Mouse (Mus musculus): ENCODE data around the gene Slc38a10. TPM values are rescaled to one million over a fixed set of nuclear protein-coding genes. Genes with fewer than 3 reads are reported as not detected.

Slc38a10 gene
- polyA plus RNA-seq (2014; fragmentation: Illumina TruSeq; extraction: RNeasy Lipid Tissue Mini Kit (QIAGEN cat#74804); ENCODE audit: low read depth, low replicate concordance): 3.6 TPM

GRCm38 (mm10) chr11:120151113-120151494 lies at the start of gene Slc38a10:
TSS of gene Slc38a10 (minus strand) at chr11:120151346.

GRCm38 (mm10) chr11:120098588-120099511 lies 52.3 kb downstream of the Slc38a10 start, which contains the start of the genes Tepsin and Ndufaf8:
TSS of gene Tepsin (minus strand) at chr11:120098731.
TSS of gene Ndufaf8 (plus strand) at chr11:120098928.

DNA sequence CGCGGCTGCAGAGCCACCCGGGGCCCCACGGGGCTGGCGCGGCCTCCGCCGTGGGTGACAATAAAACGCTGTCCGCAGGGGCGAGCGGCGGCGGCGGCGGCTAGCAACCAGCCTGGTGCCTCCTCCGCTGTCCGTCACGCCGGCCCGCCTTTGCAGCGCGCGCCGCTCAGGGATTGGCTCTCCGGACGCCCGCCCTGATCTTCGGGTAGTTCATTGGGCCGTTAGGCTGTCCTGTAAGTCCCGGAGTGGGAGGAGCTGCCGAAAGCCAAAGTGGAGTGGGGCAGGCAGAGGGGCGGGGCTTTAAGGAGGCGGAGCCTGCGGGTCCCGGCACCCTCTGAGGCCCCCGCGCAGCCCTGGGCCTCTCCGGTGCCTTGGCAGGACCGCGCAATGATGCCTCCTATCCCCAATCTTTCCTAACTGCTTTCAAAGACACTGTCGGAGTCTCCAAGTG lies 64.4 kb downstream of the Slc38a10 start, which contains the start of gene Cep131:
Cep131 (minus strand) TSS at position 126 of the 451 bp plus-strand sequence.

Other genes with a start within 250 kb of the Slc38a10 start
- 0.76 TPM for gene Chmp6, start 237.9 kb downstream of the Slc38a10 start, polyA plus RNA-seq (2014; fragmentation: Illumina TruSeq; extraction: RNeasy Lipid Tissue Mini Kit (QIAGEN cat#74804); ENCODE audit: low read depth, low replicate concordance)
- 1.5 TPM for gene Baiap2, start 208.6 kb downstream of the Slc38a10 start, polyA plus RNA-seq (2014; fragmentation: Illumina TruSeq; extraction: RNeasy Lipid Tissue Mini Kit (QIAGEN cat#74804); ENCODE audit: low read depth, low replicate concordance)
- 0.87 TPM for gene Aatk, start 104.2 kb downstream of the Slc38a10 start, polyA plus RNA-seq (2014; fragmentation: Illumina TruSeq; extraction: RNeasy Lipid Tissue Mini Kit (QIAGEN cat#74804); ENCODE audit: low read depth, low replicate concordance)
- gene Cep131, start 64.5 kb downstream of the Slc38a10 start, polyA plus RNA-seq (2014; fragmentation: Illumina TruSeq; extraction: RNeasy Lipid Tissue Mini Kit (QIAGEN cat#74804); ENCODE audit: low read depth, low replicate concordance): 5.1 TPM
- gene Tepsin, start 52.6 kb downstream of the Slc38a10 start, polyA plus RNA-seq (2014; fragmentation: Illumina TruSeq; extraction: RNeasy Lipid Tissue Mini Kit (QIAGEN cat#74804); ENCODE audit: low read depth, low replicate concordance): 0.47 TPM
- gene Ndufaf8, start 52.4 kb downstream of the Slc38a10 start, polyA plus RNA-seq (2014; fragmentation: Illumina TruSeq; extraction: RNeasy Lipid Tissue Mini Kit (QIAGEN cat#74804); ENCODE audit: low read depth, low replicate concordance): 2.3 TPM
- 1.7 TPM for gene Bahcc1, start 81.6 kb upstream of the Slc38a10 start, polyA plus RNA-seq (2014; fragmentation: Illumina TruSeq; extraction: RNeasy Lipid Tissue Mini Kit (QIAGEN cat#74804); ENCODE audit: low read depth, low replicate concordance)
- 383 TPM for gene Actg1, start 197.2 kb upstream of the Slc38a10 start, polyA plus RNA-seq (2014; fragmentation: Illumina TruSeq; extraction: RNeasy Lipid Tissue Mini Kit (QIAGEN cat#74804); ENCODE audit: low read depth, low replicate concordance)
- not detected for gene Fscn2, start 210.2 kb upstream of the Slc38a10 start, polyA plus RNA-seq (2014; fragmentation: Illumina TruSeq; extraction: RNeasy Lipid Tissue Mini Kit (QIAGEN cat#74804); ENCODE audit: low read depth, low replicate concordance)
- 0.29 TPM for gene Faap100, start 227.4 kb upstream of the Slc38a10 start, polyA plus RNA-seq (2014; fragmentation: Illumina TruSeq; extraction: RNeasy Lipid Tissue Mini Kit (QIAGEN cat#74804); ENCODE audit: low read depth, low replicate concordance)

All from adrenal gland, adult 10 weeks (tissue).